Mouse (Mus musculus): ENCODE measurements at regions not wholly inside any gene's neighbourhood (a gene's known extent, or its start where the extent isn't known, plus 50 kb on each side); places are given as distances from the start of the nearest gene placed in this dataset.
"Not testable (repeated sequence)": the region's sequence is repeated elsewhere in the genome, so short reads cannot be mapped to it uniquely, and the experiment has no call there.

DNA sequence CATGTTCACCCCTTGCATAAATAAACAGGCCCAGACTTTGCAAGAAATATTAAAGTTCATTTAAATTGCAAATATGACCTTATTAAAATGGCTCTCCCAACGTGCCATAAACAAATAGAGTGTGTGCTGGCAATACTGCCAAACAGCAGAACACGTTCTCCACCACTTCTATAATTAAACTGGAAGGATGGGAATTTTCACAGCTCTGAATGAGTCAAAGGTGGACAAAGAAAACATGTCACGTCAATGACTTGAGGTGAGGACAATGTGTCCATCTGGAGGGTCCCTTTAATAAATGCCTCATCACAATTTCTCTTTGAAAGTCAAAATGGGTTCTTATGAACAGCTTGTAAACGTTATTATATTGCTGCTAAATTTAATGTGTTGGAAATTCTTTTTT, 114.8 kb downstream of the Galc start:
- peak; percentile 28 for DNase-seq (ENCODE audit: low read depth, low spot score)

DNA sequence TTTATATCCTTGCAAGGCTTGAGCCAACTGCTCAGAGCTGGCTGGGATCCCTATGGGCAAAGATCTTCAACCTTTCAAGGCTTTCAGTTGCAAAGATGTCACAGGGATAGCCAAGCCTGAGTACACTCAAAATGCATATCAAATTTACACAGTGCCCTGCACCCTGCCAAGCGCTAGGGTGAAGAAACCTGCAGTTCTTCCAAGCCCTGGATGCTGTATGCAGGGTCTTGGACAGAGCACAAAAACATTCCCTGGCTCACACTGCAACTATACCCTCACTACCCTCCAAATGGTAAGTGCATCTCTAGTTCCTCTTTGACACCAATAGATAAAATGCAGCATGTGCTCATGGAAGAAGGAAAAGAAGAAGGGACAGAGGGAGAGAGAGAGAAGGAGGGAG, 116.1 kb downstream of the Galc start:
- DNase-seq (ENCODE audit: low read depth, low spot score): no peak

DNA sequence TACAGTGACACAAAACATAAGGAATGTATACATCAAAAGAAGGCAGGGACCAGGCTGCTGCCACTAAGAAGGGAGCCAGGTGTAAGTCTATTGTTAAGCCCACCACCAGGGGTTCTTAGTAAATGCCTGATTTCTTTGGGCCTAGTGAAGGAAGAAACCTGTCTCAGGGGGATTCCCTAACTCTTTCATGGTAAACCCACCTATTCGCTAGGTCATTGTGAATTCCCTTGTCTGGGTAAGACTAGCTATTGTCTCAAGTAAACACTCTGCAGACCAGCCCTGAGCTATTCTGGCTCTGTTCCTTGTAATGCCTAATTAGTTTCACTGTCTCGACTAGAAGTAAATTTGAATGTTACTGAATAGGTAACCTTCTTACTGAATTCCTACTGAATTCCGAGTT, 119.4 kb downstream of the Galc start:
- DNase-seq (ENCODE audit: low read depth, low spot score): not testable (repeated sequence)

DNA sequence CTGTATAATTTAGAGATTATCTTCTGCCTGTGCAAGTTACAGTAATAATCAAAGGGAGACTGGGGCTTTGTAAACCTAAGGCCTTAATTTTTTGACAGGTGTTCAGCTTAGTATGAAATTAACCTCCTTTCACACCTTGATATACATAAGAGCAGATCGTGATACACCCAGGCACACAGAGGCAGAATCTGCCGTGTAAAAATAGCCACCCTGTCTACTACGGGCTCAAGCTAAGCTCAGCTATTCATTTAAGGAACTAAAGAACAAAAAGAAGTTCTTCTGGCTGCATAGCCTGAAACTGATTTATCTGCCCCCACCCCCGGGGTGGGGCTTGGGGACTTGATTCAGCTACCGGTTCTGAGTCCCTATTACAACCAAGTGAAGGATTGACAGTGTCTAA, 128.0 kb downstream of the Galc start:
- DNase-seq (ENCODE audit: low read depth, low spot score): no peak

DNA sequence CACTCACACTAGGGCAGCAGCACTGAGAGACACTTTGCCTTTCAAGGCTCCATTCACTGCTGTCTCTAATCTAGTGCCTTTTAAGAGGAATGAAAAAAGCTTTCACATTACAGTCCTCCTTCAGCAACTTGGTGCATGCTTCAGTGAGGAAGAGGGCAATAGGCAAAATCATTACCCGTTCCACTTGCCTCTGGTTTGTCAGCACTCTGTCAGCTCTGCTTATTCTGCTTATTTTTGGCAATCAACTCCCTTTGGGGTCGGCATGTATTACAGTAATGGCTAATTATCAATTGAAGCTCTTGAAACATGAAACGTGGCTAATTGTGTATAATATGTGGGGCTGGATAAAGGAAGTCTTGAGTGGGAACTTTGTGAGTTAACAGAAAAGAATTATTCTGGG, 135.7 kb downstream of the Galc start:
- DNase-seq (ENCODE audit: low read depth, low spot score): no peak

DNA sequence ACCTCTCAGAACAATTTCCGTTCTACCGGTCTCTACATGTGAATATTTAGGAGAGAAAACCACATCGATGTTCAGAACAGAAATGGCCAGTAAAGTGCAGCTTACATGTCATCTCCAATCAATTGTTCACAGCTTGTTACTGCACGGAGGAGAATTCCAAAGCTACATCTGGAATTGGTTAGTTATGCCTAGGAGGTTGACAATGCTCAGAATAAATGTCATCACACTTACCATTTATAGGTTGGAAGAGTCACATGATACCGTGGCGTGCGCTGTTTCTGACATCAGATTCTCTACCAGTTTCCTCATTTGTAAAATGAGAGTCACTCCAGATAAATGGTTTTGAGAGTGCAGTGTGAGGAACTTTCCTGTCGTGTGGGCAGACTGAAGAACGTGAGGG, 151.2 kb downstream of the Galc start:
- no peak for DNase-seq (ENCODE audit: low read depth, low spot score)

DNA sequence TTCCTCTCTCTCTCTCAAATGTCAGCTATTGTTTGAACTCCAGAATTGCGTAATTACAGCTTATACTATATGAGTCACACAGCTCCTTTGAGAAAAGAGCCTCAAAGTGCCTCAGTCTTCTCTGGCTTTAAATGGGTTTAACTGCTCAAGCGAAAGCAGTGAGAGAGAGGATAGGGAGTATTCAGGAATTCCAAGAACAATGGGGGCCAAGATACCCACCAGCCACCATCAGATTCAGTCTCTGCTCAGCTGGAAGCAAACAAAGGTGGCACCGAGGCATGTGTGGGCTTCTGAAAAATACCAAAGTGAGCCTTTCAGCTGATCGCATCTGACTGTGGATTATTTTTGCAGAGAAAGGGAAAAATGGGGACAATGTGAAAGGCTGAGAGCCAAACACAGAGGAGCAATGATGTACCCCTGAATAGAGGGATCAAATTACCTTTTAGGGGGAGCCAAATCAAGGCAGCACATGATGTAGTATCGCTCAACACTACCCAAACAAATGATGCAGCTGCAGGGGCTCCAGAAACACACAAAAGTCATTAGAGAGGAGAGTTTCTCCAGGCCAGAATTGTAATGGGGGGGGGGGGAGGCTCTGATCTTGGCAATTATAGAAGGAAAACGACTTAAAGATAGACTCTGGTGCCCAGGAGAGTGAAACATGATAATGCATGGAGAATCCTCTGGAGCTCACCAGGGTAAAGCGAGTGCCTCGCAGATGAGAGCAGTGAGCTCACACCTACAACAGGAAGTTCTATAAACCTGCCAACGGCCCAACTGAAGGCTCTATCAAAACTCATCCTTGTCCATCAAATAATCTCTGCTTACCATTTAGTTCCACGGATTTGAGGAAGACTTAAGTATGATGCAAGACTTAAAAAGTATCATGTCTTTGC, 152.2 kb downstream of the Galc start:
- no peak for DNase-seq (ENCODE audit: low read depth, low spot score)

DNA sequence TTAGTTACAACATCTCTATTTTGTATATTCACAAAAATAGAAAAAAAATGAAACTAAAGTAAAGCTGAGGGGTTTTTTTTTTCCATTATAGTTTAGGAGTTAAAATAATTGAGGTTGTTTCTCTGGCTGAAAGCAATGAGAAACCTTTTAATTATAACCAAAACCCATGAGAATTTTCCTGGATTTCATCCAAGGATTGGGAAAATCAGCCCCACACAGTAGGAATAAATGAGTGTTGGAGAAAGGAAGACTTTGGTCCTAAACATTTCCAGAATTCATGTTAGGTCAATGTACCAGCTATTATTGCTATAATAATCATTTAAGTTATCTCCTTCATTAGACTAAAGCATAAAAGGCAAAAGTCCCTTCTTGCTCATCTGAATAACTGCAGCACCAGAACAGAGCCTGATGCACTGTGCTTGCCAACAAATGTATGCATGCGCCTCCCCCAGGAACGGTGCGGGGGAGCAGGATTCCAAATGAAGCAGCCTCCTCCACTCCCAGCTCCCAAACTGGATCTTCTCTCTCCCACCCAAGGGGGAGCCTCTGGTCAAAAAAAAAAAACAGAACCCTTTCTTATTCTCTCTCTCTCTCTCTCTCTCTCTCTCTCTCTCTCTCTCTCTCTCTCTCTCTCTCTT, 153.0 kb downstream of the Galc start:
- no peak for DNase-seq (ENCODE audit: low read depth, low spot score)

DNA sequence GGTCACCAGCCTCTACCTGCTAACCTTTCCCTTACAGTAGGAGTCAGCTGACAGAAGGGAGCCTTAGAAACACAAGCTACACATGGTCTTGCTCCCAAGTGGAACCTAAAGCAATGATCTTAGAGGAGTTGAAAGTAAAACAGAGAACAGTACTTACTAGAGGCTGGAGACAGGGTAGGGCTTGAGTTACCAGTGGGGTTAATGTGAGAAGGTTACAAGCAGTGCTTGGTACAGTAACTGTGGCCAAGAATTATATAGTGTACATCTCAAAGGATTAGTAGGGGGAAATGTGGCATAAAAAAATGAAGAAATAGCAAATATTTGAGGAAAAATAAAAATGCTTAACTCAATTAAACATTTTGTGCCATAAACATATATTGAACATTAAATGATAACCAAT, 153.5 kb downstream of the Galc start:
- no peak for DNase-seq (ENCODE audit: low read depth, low spot score)

DNA sequence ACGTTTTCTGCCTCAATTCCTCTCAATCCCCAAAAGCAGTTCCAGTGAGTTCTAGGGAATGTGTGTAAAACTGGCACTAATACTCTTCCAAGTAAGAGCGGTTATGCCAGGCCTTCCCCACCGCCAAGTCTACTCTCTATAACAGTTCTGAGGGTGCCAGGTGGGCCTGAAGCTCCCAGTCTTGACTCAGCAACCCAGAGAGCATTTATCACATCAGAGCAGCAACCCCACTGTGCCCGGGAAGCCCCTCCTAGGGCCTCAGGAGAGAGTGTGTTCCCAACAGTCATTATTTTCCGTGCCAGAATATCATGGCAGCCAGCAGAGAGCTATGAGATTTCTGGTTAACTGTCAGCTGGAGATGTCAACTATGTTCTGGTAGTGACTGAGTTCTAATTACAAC, 169.1 kb downstream of the Galc start:
- DNase-seq (ENCODE audit: low read depth, low spot score): no peak

DNA sequence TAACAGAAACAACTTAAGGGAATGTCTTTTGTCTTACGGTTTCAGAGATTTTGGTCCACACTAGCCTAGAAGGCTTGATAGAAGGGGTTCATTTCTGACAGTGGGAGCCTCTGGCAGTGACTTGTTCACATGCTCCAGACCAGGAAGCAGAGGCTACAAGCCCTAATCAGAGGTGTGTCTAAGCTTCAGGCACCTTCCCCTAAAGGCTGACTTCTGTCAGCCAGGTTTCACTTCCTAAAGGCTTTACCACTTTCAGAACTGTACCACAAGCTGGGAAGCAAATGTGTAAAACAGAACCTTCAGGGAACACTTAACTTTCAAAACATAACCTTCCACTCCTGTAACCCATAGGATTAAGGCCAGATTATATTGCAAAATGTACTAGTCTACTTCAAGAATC, 180.9 kb downstream of the Galc start:
- DNase-seq (ENCODE audit: low read depth, low spot score): no peak

DNA sequence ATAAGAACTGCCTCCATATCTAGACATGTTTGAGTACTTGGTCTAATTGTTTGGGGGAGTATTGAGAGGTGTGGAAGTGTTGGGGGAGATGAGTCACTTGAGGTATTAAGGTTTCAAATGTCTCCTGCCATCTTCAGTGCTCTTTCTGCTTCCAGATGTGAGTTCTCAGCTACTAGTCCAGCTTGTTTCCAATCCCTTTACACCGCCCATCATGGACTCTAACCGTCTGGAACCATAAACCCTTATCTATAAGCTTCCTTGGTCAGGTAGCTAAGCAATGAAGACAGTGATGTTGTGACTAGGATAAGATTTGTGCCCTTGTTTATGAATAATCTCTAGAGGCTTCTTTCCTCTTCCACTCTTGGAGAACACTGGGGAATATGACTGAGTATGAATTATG, 183.7 kb downstream of the Galc start:
- DNase-seq (ENCODE audit: low read depth, low spot score): no peak

DNA sequence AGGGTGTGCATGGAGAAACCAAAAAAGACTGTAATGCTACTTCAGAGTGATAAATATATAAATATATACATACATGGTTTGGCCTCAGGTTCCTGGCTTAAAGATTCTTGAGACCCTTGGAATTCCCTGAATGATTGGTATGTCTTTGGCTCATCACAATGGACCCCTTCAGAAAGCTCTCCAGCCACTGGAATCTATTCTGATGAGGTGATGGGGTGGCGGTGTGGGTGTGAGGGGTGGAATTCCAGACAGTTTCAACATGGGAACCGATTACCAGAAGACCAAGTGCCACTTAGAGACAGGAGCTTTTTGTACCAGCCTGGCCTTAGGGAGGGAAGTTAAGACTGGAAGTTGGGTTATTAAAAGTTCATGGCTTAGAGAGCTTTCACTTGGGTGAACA, 190.1 kb downstream of the Galc start:
- no peak for DNase-seq (ENCODE audit: low read depth, low spot score)

DNA sequence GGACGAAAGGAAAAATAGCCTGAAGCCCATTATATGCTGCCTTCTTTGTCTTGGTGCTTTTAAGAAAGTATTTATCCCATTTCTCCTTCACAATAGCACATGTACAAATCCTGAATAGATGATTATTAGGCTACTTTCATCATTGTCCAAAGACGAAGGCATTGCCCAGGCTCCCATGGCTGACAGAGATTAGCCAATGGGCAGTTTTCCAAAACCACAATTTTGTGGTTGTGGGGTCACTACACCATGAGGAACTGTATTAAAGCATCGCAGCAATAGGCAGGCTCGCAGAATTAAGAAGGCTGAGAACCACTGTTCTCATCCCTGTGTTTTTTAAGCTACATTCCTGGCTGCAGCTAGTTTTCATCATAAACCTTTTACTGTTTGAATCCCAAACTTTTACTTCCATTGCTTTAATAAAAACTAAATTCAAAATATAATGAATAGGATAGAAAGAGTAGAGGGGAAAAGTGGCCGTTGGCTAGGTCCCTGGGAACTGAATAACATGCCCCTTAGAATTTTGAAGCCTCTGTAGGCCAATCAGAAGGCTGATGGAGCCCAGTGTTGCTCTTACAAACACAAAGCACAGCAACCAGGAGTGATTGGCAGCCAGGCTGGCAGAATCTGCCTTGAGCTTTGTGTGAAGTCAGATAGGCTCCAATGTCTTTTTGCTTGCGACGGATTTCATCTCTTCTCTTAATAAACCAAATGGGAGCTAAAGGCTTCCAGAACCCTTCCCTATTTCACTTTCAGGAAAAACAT, 199.7 kb downstream of the Galc start:
- no peak for DNase-seq (ENCODE audit: low read depth, low spot score)

DNA sequence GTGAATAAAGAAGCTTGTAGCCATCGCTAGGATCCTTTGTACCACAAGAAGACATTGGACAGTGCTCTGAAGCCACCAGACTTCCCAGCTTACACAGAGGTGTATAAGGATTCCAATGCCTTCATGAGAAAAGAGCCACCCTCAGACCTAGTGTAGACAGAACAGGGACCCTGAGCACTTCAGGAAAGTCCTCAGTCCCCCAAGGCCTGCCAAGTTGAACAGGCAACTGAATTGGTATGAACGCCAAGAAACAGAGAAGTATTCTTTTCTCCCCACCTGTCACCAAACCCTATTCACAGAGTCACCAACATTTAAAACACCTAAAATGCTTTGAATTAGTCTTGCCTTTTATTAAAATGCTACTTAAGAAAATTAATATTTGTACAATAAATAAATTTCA, 200.3 kb downstream of the Galc start:
- no peak for DNase-seq (ENCODE audit: low read depth, low spot score)

DNA sequence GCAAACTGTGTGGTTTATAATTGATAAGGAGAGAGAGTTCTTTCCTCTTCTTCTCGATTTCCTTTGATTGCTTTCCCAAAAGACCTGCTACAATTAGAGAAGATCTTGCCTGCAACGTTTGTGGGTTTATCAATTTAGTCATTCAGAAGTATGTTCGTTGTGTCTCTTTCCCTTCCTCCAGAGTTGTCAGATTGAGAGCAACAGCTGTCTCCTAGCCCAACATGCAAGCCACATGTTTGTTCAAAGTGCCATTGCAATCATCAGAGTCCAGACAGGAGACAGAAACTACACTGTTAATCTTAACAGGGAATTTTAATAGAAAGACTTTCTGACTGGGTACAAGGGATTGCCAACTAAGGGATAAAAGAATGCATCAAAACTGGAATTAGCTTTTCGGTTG, 208.3 kb downstream of the Galc start:
- DNase-seq (ENCODE audit: low read depth, low spot score): no peak

DNA sequence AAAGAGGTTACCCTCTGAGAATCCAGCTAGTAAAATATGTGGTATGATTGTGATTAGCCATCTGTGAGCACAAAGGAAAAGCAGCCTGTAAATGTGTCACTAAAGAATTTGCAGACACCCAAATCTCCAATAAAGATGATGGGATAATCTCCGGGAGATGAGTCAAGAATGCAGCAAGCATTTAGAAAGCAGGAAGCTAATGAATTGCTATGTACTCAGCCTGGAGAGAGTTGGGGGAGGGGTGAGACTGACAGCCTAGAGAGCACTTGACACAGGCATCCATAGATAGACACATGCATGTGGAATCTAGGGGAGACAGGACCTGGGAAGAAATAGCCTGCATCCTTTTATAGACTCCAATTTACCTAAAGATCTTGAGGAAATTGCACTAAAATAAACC, 208.8 kb downstream of the Galc start:
- DNase-seq (ENCODE audit: low read depth, low spot score): no peak

DNA sequence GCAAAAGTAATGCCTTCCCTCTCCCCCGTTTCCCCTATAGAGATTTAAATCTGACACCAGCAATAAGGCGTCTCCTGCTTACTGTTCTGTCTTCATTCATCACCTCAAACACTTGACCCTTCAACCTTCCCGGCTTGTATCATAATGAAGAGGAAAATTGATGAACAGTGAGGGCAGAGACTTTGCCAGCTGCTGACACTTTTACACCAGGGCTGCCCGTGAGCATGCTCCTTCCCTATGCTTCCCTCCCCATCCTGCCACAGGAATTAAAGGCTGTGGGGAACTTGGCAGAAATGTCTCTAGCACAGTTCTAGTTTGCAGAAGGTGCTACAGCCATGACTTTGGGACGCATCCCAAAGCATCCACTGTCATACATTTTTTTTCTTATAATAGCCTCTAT, 209.2 kb downstream of the Galc start:
- no peak for DNase-seq (ENCODE audit: low read depth, low spot score)

DNA sequence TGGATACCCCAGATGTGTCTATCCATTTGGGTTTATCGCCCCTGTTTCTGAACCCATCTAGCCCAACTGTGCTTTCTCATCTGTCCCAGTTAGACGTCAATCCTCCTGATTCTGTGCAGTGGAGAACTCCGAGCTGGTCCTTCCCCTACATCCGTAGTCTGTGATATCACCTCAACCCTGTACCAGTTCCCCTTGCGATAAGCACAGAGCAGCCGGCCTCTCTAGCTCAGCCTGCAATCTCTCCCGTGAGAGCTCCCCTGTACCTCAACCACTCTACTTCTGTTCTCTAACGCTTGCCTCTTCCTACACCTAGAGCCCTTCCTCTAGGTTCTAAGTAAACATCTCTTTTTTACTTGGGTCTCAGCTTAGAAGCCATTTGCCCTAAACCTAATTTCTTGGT, 211.5 kb downstream of the Galc start:
- DNase-seq (ENCODE audit: low read depth, low spot score): no peak

DNA sequence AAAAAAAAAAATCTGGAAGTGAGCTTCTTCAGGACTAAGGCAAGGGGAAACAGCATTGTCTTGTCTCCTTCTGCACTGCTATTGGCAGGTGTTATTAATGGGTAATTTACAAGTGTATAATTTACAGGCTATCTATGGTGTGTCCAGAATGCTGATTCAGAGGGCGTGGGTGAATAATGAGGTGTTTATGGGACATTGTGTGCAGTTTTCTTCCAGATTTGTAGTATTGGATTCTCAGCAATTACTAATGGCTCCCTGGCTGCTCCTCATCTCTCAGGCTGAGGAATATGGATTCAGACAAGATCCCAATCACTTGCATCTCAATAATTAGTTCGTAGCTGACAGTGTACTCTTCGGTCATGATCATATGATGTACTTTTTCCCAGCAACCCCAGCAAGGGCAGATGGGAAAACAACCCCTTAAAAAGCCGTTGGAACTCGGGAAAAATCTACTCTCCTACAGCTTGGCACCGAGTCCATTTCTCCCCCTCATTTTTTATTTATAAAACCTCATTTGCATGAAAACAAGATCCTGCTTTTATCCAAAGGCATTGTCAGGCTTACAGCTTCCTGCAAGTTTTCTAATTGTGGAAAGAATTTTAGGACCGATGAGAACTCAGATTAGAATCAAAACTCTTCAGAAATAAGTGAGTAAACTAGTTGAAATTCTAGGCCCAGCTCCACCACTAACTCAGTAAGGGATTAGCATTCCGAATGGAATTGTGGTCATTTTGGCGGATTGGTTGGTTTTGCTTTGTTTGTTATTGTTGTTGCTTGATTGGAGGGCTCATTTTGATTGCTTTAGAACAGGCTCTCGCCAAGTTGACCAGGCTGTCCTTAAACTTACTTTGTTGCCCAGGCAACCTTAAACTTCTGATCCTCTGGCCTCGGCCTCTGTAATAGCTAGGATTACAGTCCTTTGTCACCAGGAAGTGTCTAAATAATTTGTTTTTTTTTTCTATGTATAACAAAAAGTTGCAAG, 212.5 kb downstream of the Galc start:
- no peak for DNase-seq (ENCODE audit: low read depth, low spot score)

DNA sequence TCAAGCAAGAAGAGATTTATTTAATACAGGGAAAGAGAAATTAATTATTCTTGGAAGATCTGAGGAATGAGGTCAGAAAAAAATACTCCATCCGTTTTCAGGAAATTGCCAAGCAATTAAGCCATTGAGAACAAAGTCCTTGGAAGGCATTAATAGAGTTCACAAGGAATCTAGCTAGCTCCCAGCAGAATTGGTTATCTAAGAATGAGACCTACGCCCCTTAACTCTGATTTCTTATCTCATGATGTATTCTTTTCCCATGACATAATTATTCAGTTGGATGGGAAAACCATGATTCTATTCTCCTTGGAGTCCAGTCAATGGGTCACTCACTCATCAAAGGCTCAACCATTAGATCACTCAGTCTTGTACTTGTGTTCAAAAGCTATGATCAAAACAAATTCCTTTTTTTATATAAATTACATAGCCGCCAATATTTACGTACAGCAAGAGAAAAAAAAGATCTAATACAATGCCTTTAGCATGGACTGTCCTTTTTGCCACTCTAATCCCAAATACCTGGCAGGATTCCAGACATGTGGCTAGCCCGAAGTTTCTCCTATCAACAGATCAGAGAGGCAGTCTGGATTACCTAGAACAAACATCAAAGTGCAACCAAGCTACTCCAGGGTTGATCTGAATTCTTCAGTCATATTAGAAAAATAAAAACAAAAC, 213.3 kb downstream of the Galc start:
- DNase-seq (ENCODE audit: low read depth, low spot score): no peak
